Mouse (Mus musculus) cerebellum, adult 9-10 months (tissue): ENCODE measurements at regions not wholly inside any gene's neighbourhood (a gene's known extent, or its start where the extent isn't known, plus 50 kb on each side); places are given as distances from the start of the nearest gene placed in this dataset.

Experiments used
- DNase-seq: peaks from one replicate; pipeline ENCODE4 v3.0.0; 2022

DNA sequence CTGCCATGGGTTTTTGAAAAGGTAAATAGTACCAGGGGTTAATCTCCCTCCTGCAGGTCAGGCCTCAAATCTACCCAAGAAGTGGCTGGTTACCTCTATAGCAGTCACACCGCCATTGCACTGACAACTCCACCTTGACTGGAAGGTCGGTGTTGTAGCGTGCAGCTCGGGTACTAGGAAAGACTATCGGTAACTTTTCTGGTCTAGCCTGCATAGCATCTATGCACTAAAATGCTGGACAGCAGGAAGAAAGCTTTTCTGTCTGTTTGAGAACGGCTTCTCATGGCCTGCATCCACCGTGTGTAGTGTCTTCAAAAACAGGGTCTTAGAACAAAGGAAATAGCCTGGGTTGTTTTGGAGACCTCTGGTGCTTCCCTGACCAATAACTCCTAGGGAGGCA lies 88.8 kb downstream of the Bms1 start:
- DNase-seq, result no peak

DNA sequence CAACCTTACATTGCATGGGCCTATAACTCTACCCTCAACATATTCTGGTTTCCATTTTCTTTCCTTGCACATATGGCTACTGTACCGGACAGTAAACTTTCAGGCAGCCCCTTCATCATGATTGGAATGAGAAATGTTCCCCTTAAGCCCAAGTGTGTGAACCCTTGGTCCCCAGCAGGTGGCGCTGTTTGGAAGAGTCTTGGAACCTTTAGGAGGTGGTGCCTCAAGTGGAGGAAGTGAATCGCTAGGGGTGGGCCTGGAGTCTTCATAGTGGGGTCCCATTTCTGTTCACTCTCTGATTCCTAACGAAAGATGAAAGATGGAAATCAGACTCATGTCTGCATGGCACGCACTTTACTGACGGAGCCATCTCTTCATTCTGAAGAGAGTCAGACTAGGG lies 91.8 kb downstream of the Bms1 start:
- DNase-seq, result no peak

DNA sequence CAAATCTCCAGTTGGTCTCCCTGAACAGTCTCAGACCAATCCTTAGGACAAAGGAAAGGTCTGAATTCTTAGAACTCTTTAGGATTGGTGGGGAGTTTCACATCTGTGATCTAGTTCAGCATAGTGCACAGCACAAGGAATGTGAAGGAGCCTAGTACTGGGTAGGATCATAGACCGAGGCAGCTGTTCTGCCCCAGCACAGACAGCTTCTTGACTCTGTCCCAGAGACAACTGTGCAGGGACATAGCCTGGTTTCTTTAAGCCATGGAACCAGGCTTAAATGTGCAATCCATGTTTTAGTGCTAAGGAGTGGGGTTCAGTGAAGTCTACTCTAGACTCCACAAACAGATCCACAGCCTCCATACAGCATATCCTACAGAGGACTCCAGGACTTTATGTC lies 93.6 kb downstream of the Bms1 start:
- no peak for DNase-seq

DNA sequence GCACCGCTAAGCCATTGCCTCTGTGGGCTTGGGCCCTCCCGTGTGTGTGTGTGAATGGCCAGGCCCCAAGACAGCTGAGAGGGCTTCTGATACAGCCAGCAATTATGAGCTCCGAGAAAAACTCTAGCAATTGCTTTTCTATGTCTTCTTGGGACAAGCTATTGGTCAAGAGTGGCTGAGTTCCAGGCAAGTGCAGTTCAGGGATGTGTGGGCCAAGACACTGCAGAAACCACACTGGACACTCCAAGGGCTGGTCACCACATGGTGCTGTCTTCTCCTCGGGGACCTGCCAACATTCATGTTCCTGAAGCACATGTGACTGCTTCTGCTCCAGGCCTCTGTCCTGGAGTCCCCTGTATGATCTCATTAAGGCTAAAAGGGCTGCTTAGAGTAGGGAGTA lies 94.7 kb downstream of the Bms1 start:
- DNase-seq, result no peak

DNA sequence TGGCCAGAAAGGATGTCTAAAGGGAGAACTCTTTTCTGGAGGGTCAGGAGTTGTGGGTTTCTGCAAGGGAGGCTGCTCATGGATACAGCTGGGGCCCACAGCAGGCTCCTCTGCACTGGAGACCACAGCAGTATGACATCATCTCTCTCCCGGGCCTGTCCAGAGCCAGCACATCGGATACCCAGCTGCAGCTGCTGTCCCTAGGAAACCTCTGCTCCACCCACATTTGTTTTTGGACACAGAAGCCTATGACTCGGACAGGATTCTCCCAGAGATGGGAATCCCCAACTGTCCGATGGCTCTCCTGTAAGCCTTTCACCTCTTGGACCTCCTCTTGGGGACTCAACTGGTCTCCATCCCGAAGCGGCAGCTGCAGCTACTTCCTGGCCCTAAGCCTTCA lies 96.2 kb downstream of the Bms1 start:
- DNase-seq, result no peak

DNA sequence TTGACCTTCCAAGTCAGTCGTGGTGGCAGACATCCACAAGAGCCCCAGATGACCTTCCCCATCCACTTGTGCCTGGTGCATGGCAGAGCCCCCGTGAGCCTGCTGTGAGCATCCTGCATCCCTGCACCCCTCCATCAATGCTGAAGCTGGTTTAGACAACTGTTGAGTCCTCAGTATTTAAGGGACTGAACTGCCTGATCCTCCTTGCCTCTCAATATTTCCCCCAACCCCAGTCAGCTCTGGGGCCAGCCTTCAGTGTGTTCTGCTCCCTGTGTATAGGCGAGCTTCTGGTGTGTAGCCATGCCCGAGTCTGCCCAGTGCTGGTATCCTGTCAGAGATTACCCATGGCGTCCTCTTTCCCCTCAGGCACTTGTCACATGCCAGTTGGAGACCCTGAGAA lies 96.6 kb downstream of the Bms1 start:
- DNase-seq, result no peak

DNA sequence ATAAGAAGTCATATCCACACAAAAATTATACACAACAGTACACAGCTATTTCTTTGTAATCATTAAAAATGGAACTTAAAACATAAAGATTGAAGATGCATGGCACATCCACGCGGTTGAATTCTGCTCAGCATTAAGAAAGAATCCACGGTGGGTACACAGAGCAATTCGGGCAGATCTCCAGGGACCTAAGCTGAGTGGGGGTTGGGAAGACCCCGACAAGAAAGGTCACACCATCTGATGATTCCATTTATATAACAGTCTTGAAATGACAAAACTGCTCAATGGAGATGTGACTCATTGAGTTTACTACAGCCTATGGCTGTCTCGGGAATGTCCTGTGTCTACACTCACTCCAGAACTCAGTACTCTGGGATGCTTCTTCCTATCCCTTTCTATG lies 97.2 kb downstream of the Bms1 start:
- DNase-seq, result no peak

DNA sequence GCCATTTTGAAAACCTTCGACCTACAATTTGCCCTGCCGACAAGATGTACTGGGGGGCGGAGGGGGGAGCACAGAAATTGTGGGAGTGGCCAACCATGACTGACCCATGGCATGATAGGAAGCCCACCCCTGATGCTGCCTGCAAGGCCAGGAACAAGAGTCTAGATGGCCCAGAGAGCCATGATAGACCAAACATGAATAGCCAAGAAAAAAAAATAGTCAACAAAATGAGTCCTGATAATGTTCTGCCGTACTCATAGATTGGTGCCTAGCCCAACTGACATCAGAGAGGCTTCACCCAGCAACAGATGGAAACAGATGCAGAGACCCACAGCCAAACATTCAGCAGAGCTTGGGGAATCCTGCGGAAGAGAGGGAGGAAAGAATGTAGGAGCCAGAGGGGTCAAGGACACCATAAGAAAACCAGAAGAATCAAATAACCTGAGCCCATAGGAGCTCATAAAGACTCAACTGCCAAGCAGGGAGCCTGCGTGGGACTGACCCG lies 99.2 kb downstream of the Bms1 start:
- no peak for DNase-seq

DNA sequence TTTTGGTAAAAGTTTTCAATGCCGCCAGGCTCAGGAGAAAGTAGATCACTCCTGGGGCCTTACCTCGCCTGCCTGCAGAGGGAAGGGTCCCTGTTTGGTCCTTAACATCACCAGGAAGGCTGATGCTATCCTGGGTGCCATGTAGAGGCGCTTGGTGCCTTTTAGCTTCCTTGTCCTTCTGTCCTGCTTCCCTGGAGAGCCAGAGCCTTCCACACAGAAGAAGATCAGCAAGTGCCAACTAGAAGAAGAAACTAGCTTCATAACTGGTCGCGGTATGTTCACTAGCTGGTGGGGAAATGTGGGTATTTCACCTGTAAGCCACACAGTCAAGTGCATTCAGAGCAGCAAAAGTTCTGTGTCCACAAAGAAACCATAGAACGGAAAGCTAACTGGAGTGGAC lies 103.4 kb downstream of the Bms1 start:
- DNase-seq, result no peak

DNA sequence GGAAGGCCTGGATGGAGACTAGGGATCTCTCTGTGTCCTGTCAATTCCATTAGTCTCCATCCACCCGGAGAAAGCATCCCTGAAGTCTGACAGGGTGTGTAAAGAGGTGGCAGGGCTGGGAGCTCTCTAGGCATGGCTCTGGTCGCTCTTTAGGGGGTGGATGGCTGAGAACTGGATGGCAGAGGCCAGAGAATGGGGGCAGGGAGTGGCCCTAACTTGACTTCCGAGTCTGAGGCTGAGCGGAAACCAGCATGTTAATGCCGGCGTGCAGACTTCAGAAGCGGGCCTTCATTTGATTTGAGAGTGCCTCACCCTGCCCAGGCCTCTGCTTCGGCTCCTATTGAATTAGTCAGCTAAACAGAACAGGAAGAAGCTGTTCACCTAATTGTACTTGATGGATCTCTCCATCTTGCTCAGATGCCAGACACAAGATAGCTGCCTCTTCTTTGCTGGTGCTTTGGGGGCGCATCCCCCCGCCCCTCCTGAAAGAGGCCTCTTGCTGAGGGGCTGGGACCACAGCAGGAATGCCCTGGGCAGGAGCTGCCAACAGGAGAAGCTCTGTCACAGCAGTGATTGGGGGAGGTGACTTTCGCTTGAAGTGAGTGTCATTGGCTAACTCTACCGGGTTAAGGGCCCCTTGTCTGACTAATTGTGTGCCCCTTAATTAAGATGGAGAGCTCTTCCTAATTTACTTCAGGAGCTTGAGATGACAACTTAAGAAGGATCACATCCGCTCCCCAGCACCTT lies 104.2 kb downstream of the Bms1 start:
- DNase-seq, result no peak

DNA sequence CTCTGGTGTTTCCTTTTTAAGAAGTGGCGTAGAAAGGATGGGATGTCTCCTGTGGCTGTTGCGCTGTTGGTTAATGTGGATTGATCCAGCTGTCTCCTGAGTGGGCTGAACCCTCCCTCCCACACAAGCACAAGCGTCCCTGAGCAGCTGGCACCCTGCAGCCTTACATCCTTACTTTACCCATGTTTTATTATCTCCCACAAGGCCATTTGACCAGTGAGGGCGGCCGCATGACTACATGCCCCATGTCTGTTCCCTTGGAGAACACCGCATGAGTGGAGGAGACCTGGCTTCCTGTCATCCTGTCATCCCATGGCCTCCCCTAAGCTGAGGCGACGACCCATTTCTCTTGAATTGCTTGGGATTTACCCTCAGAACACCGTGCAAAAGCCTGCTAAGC lies 108.2 kb downstream of the Bms1 start:
- DNase-seq, result no peak

DNA sequence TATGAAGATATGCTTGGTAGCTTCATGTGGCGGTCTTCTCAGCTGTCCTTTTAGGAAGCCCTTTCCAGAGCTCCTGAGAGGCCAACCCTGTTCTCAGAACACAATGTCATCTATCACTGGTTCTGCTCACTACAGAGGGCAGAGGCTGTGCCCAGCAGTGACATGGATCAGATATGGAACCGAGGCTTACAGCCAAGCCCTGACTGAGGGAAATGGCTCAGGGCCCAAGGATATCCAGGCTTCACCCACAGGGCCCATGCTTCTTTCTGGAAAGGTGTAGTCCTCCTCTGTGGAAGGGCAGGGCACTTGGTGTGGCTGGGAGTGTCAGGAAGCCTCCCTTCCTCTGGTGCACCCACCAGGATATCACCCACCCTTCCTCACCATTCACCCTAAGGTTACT lies 109.4 kb downstream of the Bms1 start:
- DNase-seq, result no peak

DNA sequence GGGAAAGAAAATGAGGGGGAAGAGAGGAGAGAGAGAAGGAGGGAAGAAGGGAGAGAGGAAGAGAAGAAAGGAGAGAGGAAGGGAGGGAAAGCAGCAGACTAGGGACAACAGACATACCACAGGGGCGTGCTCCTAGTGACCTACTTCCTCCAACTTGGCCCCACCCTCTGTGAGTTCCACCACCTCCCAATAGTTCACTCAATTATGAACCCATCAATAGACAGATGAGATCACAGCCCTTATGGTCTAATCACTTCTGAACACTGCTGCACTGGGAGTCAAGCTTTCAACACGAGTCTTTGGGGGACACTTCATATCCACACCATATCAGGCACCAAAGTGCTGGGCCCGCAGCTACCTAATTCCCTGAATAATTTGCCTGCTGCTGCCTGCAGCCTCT lies 110.7 kb downstream of the Bms1 start:
- no peak for DNase-seq

DNA sequence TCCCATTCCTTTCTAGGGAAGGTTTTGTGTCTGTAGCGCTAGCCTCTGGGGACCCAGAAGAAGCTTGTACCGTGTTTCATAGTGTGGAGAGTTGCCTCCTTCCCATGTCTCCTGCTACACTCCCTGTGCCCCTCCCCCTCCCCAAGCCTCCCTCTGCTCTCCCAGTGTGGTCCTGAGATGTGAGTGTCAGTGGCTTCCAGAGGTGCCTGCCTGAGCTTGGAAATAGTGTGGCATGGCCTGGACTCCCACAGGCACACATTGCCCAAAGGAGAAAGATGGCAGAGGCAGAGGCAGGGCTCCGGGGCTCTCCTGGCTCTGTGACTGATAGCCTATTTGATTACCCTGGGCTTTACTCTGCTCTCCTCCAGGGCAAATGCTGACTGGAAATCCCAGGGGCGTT lies 110.0 kb upstream of the Ret start:
- no peak for DNase-seq

DNA sequence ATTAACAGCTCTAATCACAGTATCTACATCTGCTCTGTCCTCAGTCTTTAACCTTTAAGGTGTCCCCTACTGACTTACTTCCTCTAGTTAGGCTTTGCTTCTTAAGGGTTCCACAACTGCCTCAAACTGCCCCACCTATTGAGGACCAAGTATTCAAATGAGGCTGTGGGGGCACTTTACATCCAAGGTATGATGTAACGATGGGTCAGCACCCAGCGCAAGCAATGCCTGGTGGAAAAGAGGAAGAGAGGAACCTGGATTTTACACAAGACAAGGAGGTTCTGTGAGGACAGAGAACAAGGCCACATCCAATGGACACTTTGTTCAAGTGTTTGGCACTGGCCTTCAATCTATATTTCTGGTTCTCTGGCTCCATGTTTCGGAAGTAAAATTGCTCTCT lies 107.7 kb upstream of the Ret start:
- no peak for DNase-seq

DNA sequence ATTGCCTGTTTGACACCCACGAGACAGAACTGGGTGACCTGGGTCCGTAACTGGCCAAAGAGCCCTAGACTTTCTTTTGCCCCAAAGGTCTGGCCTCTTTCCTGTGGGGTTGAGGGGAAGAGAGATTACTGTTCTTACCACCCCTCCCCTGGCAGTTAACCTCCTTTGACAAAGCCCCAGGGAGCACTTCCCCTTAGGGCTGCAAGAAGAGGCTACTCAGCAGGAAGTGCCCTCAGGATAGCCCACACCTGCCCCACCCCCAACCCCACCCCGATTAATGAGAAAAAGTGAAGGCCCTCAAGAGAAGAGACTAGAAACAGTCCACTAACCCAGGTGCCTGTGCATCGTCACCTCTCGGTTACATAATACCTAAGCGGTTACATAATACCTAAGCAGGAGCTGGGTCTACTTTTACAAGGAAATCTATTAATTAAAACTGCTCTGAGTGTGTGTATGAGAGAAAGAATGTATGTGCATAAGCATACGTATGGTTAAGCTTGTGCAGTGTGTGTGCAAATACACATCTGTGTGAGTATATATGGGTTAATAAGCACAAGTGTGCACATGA lies 105.3 kb upstream of the Ret start:
- DNase-seq, result peak; percentile 11

DNA sequence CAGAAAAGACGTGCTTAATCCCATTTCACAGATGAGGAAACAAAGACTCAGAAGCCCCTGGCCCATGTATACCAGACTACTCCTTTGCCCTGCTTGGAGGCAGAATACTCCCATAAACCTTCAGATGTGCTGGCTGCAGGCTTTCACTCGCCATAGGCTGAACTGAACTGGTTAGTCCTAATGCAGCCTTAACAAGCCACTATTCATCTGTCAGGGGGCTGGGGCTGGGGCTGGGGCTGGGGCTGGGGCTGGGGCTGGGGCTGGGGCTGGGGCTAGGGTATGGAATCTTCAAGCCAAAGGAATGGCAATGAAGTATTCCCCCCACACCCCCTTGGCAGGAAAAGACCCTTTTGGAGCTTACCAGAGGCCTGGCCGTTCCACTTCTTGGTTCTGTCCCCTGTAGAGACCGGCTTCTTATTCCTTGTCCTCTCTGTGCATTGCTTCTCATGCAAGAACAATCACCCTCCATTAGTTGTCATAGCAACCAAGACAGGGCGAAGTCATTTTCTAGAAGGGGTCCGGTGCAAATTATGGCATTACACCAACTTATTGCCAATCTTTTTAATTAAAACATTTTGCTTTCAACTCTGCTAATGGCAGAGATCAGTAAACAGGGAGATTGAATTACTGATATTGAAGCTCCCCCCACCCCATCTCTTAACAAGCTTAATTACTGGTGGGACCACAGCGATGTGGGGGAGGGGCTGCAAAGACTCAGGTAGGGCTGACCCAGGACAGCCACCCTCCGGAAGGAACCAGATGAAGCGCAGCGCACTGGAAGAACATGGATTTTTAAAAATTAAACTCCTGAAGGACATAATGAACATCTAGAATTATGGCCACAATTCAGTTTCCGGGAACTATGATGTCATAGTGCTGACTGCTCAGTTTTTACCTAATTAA lies 104.6 kb upstream of the Ret start:
- DNase-seq, result no peak

DNA sequence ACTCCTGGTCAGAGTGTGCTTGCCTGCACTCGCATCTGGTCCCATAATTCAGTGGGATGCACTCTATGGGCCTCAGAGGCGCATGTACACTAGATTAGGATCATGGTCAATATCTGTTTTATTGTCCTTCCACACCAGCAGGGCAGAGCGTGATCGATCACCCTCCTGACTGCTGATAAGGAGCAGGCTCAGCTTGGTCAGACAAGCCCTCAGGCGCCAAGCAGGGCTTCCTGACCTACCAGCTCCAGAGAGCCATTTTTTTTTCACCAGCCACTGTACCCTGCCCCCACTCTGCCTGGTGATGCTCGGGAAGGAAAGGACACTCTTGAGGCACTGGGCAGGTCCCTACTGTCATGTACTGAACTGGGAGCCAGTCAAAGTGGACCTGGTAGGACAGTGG lies 103.3 kb upstream of the Ret start:
- no peak for DNase-seq

DNA sequence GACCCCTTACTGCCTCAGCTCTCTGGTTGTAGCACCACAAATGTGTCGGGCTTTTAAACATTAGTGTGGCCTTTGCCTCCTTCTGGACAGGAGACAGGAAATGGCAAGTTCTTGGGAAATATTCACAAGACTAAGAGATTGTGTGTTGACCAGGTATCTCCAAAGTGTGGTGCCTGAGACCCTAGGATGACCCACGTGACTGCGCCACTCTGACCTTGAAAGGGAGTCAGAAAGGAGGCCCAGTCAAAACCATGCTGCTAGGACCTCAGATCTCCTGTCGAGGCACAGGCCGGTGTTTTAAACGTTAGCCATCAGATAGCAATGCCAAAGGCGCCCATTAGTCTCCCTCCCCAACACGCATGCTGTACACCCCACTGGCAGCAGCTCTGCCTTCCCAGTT lies 100.1 kb upstream of the Ret start:
- DNase-seq, result no peak

DNA sequence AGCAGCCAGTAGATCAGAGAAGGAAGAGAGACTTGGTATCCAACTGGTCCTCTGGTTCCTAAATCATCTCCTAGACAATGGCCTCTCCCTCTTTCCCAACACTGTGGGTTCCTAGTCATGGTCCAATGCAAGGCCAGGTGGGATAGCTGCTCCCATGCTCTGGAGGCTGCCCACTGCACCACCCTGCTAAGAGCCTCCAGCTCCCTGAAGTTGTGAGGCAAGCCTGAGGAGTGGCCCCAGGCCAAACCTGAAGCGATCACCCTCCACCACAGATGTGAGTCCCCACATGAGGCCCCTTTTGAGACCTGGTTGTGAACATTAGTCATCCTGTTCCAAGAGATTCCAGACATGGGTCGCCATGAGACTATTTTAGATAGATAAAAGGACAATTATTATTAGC lies 96.5 kb upstream of the Ret start:
- no peak for DNase-seq

DNA sequence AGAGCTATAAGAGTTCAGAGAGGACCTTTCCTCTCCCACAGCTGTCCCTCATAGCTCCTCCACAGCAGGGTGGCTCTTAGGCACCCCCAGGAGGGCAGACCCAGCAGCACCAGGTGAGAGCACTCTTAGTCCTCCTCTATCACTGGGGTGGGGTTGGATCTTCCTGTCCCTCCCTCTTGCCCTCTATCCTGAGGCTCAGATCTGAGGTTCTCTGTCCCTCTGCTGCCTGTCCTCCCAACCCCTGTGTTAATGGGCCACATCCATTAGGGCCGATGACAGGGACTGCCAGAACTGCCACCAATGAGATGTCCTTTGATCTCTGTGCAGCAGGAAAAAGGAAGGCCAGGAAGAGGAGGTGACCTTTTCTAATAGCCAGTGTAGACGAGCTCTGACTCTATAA lies 95.4 kb upstream of the Ret start:
- DNase-seq, result no peak

DNA sequence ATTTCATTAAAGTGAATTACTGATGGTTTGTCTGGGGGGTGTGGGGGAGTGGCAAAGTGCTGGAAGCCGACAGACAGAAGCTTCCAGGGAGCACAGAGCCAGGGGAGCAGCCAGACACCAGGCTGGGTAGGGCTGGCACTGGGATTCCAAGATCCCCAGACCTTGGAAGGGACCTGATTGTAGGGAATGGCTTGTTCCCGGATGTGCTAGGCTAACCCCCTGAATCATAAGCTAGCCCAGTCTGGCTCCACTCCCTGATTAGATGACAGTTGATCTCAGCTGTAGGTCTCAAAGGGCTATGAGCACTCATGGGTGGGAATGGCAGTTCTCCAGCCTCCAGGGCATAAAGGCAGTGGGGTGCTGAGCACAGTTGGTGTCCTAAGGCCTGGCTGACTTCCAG lies 94.8 kb upstream of the Ret start:
- DNase-seq, result no peak

DNA sequence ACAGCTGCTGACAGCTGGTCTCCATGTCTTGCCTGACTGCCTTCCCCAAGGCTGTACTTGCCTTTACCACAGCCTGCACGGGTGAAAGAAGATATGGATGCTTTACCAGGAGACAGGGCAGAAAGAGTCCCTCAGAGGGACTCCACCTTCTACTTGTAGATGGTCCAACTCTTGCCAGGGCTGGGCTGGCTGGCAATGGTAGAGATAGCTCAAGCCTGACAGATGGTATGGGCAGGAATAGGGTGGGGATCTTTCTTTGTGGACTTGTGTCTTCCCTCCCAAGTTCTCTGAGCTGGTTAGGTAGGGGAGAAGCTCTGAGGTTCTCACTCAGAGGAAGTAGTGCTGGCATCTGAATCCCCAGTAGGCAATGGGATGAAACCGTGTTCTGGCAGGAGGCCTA lies 93.9 kb upstream of the Ret start:
- no peak for DNase-seq

DNA sequence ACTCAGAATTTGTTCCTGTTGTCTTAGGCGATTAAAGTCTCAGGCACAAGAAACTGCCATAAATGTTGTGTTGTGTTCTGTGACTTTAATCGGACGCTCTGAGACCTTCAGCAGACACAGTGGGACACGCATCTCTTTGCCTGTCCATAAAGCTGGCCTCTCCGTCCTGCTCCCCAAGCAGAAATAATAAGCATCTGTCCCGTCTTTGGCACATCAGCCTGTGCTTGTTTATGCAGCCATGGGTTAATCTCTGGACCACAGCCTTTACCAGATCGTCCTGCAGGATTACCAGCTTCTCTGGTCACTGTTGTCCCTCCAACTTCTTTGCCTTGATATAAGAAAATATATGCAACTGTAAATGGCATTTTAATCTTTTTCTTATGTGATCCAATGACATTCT lies 87.7 kb upstream of the Ret start:
- no peak for DNase-seq
